In the genomic region with DNA sequence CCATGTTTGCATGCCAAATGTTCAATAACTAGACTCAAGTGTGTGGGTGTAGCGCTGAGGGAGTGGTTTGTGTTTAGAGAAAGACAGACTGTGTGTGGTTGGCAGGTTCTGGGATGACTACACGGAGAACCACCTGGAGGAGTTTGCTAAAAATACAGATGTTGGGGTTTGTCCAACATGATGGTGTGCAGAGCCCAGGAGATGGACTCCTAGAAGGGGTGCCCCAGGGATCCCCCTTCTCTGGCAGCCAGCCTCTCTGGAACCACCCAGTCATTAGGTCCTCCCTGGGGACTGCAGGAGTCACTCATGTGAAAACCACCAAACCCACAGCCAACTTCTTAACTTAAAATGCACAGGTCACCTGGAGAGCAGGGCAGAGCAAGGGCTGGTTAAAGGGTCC, we compare ENCODE assay signal across 17 mouse cellular contexts. TPM values are rescaled to one million over a fixed set of nuclear protein-coding genes. Genes with fewer than 3 reads are reported as not detected.
DNase-seq lines count a peak whose midpoint lies in the region; ATAC-seq and TF ChIP-seq lines count a peak whose summit lies in the region.
"Had no signal": no experiment of that assay in that cellular context is flagged by ENCODE, and none has a peak within 500 bp of the region (broad histone marks: within the 10 kb centered on the region; RNA-seq: fewer than 3 reads in every experiment).

No protein-coding gene starts in this region.

- WGBS in intestine, postnatal 0 days: 61% methylated on average over 2 of the region's 2 CpGs
- WGBS in intestine, embryonic 15.5 days: 72% methylated on average over 2 of the region's 2 CpGs

- 0 out of 2 replicates have a peak overlapping the region, but pooled peaks have one; percentile 21 for H3K27ac ChIP-seq in intestine, postnatal 0 days (ENCODE audit: low read depth, low read length)
- no peak overlapping the region for H3K27ac ChIP-seq in intestine, embryonic 15.5 days
- H3K27ac ChIP-seq: limb, embryonic 13.5 days; liver, embryonic 15.5 days; midbrain, embryonic 10.5 days; neural tube, embryonic 13.5 days had no signal

- H3K27me3 ChIP-seq in intestine, postnatal 0 days (replicated peaks; ENCODE audit: control insufficient read depth, insufficient read depth, low read length): no peaks in the 10 kb centered on the region
- H3K27me3 ChIP-seq in intestine, embryonic 15.5 days (replicated peaks): no peaks in the 10 kb centered on the region
- H3K27me3 ChIP-seq: limb, embryonic 13.5 days; liver, embryonic 15.5 days; neural tube, embryonic 13.5 days had no signal

- H3K4me3 ChIP-seq in intestine, postnatal 0 days (ENCODE audit: low read depth, low read length): no peak overlapping the region
- H3K4me3 ChIP-seq in intestine, embryonic 15.5 days (replicated peaks): no peak overlapping the region
- H3K4me3 ChIP-seq: limb, embryonic 13.5 days; liver, embryonic 15.5 days; midbrain, embryonic 10.5 days; neural tube, embryonic 13.5 days had no signal

- H3K36me3 ChIP-seq in intestine, postnatal 0 days (ENCODE audit: control insufficient read depth, insufficient read depth): no peaks in the 10 kb centered on the region
- H3K36me3 ChIP-seq in intestine, embryonic 15.5 days: no peaks in the 10 kb centered on the region
- H3K36me3 ChIP-seq: liver, embryonic 15.5 days; neural tube, embryonic 13.5 days had no signal

- no peak for ATAC-seq in intestine, postnatal 0 days
- no peak for ATAC-seq in intestine, embryonic 15.5 days
- ATAC-seq: CD4-positive, CD25-positive, alpha-beta regulatory T cell, adult 4 months; forebrain, postnatal 0 days had no signal

- H3K9ac ChIP-seq in intestine, postnatal 0 days (ENCODE audit: low read depth, low read length): no peak overlapping the region
- no peak overlapping the region for H3K9ac ChIP-seq in intestine, embryonic 15.5 days
- H3K9ac ChIP-seq: forebrain, postnatal 0 days; limb, embryonic 13.5 days; liver, embryonic 15.5 days; neural tube, embryonic 13.5 days had no signal

- TF ChIP-seq CTCF in intestine, postnatal 0 days (IDR thresholded peaks at IDR 0.05; ENCODE audit: low read depth): no peak

- H3K4me1 ChIP-seq in intestine, postnatal 0 days (replicated peaks; ENCODE audit: control insufficient read depth, insufficient read depth, low read length): peaks cover 19% of the 10 kb centered on the region; the same call in 1 of the 2 replicates
- H3K4me1 ChIP-seq in intestine, embryonic 15.5 days (replicated peaks): peaks cover 42% of the 10 kb centered on the region
- H3K4me1 ChIP-seq: liver, embryonic 15.5 days had no signal

- no peaks in the 10 kb centered on the region for H3K9me3 ChIP-seq in intestine, postnatal 0 days (ENCODE audit: control insufficient read depth)
- no peaks in the 10 kb centered on the region for H3K9me3 ChIP-seq in intestine, embryonic 15.5 days
- H3K9me3 ChIP-seq: limb, embryonic 13.5 days; liver, embryonic 15.5 days; midbrain, embryonic 10.5 days; neural tube, embryonic 13.5 days had no signal

- H3K4me2 ChIP-seq in intestine, postnatal 0 days (replicated peaks; ENCODE audit: low read depth): no peak overlapping the region
- no peak overlapping the region for H3K4me2 ChIP-seq in intestine, embryonic 15.5 days (replicated peaks)
- H3K4me2 ChIP-seq: limb, embryonic 13.5 days; liver, embryonic 15.5 days; neural tube, embryonic 13.5 days had no signal

- peak; percentile 25 to 37 for DNase-seq in layer of hippocampus, postnatal 36 days
- no peak for DNase-seq in layer of hippocampus, adult 9-10 months (ENCODE audit: low spot score)
- DNase-seq in B cell, adult 2 months: peak; percentile 25 to 47
- DNase-seq in brain, adult 2 months (ENCODE audit: low read depth, low spot score): peak; percentile 76
- DNase-seq in lung, postnatal 4 days: no peak
- DNase-seq: cerebellum, adult 11-12 months; forebrain, postnatal 0 days; lung, postnatal 14 days had no signal

RNA-seq across cellular contexts. Expression of gene Fgfr2, which starts 14.5 kb away (rescaled TPM):
- 29.5 and 29.8 TPM in 2 replicates for polyA plus RNA-seq in intestine, postnatal 0 days (2015; fragmentation: Nextera tagmentation; extraction: Ambion mirVana)
- 61.9 and 67.0 TPM in 2 replicates for polyA plus RNA-seq in intestine, embryonic 15.5 days (2015; fragmentation: Nextera tagmentation; extraction: Ambion mirVana)
- 10 to 100 TPM; 45.4 to 47.9 TPM for total RNA-seq in layer of hippocampus, postnatal 36 days (2021)
- total RNA-seq: granulocyte monocyte progenitor cell, adult 5-6 weeks; monocyte, adult 5-6 weeks had no signal
- polyA plus RNA-seq: CD4-positive, CD25-positive, alpha-beta regulatory T cell, adult 4 months had no signal

RNA-seq across cellular contexts. Expression of gene Ctbp2, which starts 15.5 kb away (rescaled TPM):
- polyA plus RNA-seq in intestine, postnatal 0 days (2015; fragmentation: Nextera tagmentation; extraction: Ambion mirVana): 42.2 and 42.6 TPM in 2 replicates
- polyA plus RNA-seq in intestine, embryonic 15.5 days (2015; fragmentation: Nextera tagmentation; extraction: Ambion mirVana): 85.3 and 85.5 TPM in 2 replicates
- total RNA-seq in layer of hippocampus, postnatal 36 days (2021): 10 to 100 TPM; 50.2 to 57.2 TPM

Comparison
In these comparisons a context has a peak if more than half of its experiments do, and no peak if none do; other contexts are left out.
1. DNase-seq: peak in layer of hippocampus, postnatal 36 days (2 of 2), B cell, adult 2 months (2 of 2) and brain, adult 2 months (single experiment); none in layer of hippocampus, adult 9-10 months (single experiment) and lung, postnatal 4 days (0 of 2).